Mouse (Mus musculus) retina, embryonic 14.5 days (tissue): Measurements from ENCODE around the gene Vmn2r-ps130.
"Not testable (repeated sequence)": the region's sequence is repeated elsewhere in the genome, so short reads cannot be mapped to it uniquely, and the experiment has no call there.

ENCODE experiments used
- DNase-seq: peaks from one replicate; pipeline ENCODE4 v3.0.0-alpha.2; 2015; ENCODE audit warnings: low spot score

Vmn2r-ps130 gene

DNA sequence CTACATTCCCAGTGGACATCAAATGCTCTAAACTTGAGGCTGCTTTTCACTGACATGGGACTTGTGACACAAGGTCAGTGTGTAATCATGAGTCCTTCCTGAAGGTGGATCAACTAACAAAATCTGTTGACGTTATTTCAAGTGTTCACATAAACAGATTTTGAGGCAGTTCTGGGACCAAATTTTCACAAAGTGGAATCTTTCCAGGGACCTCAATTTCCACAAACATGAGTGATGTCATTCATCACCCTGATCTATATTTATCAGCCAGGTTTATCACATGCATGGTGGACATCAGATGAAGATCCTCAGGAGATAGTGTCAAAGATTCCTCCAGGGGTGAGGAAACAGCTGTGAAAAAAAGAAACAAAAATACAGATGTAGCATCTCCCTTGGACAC lies at the start of gene Vmn2r-ps130:
TSS of gene Vmn2r-ps130 (plus strand) at position 301 of the 400 bp plus-strand sequence.
- not testable (repeated sequence) for DNase-seq
